Mouse (Mus musculus) frontal cortex, postnatal 10 days (tissue): Measurements from ENCODE around the gene Atrn.
"Not testable (repeated sequence)": the region's sequence is repeated elsewhere in the genome, so short reads cannot be mapped to it uniquely, and the experiment has no call there.

Experiments used
- DNase-seq, 2 experiments: peaks; one replicate each; pipeline ENCODE4 v3.0.0; 2022; ENCODE audit warnings: low spot score in 2 of 2, mixed read lengths in 1 of 2

The Atrn gene

GRCm38 (mm10) chr2:130958906-130959305, 52.6 kb downstream of the Atrn start:
- DNase-seq, result no peak

- no peak for DNase-seq
Measured at GRCm38 (mm10) chr2:130961851-130962250, 55.6 kb downstream of the Atrn start.

DNA sequence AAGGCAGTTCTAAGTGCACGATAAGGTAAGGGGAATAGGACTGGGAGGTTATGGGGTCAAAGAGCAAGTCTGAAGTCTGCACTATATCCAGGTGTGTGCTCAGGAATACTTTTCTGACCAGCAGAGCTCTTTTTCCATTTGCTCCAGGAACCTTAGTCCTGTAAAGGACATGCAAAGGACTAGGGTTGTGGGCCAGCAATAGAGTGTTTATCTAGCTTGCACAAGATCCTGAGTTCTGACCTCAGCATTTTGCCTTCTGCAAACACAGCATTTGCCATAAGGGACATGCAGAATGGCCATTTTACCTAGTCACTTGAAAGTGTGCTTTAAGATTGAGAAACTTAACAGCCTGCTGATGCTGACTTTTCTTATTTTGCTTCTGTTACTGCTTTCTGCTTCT, 58.7 kb downstream of the Atrn start:
- DNase-seq, result no peak

- DNase-seq, result no peak
Measured at GRCm38 (mm10) chr2:130971030-130971429, 64.7 kb downstream of the Atrn start.

DNA sequence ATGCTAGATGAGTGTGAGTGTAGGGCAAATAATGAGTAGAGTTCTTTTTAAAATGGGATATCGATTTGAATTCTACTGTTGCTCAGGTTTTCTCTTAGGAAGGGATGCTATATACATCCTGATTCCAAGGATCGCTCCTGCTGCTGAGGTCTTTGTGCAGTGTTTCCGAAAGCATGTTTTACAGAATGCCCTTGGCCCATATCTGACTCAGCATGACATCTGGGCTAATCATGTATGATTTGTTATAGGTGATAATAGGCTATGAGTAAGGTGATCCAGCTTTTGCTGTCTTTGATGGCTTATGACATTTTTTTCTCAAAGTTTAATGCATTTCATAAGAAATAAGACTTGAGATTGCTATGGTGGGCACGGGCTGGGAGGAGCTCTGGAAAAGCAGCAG, 66.1 kb downstream of the Atrn start:
- no peak for DNase-seq

DNA sequence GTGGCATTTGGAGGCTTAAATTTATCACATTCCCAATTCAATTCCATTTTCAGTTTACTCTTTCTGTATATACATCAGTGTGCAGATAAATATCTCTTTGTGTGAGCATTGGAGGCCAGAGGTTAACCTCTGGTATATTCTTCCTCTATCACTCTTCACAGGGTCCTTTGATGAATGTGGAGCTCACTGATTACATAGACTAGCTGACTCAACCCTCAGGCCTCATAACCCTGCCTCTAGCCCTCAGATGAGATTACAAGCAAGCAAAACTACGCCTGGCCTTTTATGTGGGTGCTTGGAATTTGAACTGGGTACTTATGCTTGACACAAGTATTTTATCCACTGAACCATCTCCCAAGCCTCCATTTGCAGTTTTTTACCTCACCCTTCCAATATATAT, 68.6 kb downstream of the Atrn start:
- no peak for DNase-seq

DNA sequence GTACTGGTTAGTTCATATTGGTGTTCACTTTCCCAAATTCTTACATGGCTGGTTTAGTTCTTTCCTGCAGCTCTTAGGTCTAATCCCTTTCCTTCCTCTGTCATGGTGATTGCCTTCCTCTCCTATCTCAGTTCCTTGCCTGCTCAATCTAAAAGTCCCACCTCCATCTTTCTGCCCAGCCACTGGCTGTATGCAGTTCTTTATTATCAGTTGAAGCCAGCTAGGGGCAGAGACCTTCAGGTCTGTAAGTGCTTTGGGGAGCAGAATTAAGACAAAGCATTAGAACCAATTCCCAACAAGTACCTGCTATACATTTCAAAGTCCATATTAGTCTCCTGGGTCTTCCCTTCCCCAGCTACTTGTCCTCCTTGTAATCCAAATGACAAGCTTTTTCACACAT, 71.3 kb downstream of the Atrn start:
- no peak for DNase-seq

DNA sequence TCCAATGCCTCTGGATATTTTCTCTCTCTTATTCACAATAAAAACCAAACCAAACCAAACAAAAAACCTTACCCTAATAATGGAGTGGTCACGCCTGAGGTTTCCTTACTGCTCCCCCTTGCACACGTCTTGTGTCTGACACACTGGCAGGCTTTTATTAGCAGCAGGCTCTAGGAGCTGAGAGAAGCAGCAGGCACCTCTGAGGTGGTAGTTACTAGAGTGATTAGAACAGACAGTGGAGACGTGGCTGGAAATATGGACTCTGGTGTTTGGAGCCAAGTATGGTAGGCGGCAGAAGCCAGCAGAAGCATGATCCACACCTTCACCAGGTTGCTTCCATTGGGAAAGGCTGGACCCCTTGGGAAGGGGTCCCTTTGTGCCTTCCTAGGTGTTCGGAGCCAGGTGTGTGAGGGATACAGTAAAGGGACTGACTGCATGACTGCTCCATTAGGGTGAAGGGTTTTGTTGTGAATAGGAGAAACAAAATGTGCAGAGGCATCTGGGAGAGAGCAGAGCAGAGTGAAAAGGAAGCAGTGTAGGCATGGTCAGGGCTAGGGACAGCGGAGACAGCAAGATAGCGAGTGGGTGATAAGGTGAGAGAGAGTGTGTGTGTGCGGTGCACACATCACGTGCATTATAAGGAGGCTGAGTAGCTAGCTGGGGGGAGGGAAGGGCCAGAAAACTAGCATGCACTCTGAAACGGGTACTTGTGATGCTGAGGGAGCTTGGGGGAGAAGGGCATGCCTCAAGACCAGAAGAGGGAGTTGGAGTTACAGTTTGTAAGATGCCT, 72.0 kb downstream of the Atrn start:
- DNase-seq, result no peak

- no peak for DNase-seq
Measured at GRCm38 (mm10) chr2:130979138-130979537, 72.8 kb downstream of the Atrn start.

- no peak for DNase-seq
Measured at GRCm38 (mm10) chr2:130992818-130993217, 86.5 kb downstream of the Atrn start.

DNA sequence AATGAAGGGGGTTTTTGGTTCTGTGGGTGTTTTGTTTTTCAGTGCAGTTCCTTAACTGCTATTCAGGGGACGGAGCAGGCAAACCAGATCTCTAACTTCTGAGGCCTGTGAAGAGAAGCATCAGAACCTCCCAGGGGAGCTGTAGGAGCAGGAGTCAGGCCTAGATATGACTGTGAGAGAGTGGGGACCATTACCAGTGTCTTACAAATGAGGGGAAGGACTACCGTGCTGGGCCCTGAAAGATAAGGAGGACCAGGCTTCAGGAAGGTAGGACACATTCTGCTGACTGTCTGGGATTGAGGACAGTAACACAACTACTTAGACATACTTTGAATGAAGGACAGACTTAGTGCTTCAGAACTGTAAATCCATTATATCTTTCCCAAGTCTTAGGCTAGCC, 102.8 kb downstream of the Atrn start:
- DNase-seq, result no peak

- no peak for DNase-seq
Measured at GRCm38 (mm10) chr2:131010566-131010965, 104.3 kb downstream of the Atrn start.

GRCm38 (mm10) chr2:131025230-131025629, 118.9 kb downstream of the Atrn start:
- DNase-seq, result no peak

GRCm38 (mm10) chr2:131026941-131027340, 120.6 kb downstream of the Atrn start:
- DNase-seq, result no peak

DNA sequence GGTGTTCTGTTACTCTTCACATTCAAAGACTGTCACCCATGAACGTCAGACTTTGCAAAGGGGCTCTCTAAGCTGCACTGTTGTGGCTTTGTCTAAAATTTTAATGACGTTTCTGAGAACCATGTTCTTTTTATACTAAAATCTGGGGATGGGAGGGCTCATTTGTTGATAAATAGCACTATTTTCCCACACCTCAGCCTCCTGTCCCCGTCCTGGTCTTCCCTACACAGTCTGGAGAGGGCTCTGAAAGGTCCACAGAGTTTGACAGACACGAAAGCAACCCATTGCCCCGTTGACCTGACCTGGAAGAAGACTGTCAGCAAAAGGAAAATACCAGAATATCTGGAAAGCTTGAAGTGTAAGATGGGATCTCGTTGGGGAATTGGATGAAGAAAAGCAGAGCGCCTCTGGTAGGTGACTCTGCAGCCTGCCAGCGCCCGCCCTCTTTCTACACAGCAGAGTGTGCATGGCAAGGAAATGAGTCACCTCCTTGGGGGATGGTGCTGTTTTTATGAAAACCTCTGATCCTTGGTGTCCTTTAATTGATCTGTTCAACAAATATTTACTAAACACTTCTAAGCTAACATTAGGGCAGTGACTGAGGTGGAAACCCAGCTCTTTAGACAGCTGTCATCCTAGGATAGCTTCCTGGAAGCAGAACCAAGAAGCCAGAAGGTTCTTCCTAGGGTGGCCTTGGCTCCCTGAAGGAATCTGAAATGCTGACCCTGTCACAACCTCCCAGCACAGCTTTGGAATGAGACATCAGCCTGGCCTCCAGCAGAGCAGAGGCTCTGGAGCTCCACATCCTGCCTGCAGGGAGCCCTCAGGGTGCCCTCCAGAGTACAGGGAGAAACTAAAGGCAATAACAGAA, 123.0 kb downstream of the Atrn start:
- DNase-seq, result no peak

DNA sequence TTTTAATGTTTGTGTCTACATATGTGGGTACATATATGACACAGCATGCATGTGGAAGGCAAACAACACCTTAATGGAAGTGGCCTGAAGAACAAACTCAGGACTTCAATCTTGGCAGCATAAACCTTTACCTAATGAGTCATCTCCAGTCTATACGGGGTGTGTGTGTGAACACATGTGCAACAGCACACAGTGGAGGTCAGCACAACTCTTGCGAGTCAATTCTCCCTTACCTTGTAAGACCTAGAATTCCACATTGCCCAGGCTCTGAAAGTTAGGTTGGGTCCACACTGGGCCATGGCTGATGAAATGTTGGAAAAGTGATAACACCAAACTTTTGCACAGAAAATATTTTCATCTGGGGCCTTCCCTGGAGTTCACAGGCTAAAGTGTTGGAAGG, 124.3 kb downstream of the Atrn start:
- DNase-seq, result no peak

DNA sequence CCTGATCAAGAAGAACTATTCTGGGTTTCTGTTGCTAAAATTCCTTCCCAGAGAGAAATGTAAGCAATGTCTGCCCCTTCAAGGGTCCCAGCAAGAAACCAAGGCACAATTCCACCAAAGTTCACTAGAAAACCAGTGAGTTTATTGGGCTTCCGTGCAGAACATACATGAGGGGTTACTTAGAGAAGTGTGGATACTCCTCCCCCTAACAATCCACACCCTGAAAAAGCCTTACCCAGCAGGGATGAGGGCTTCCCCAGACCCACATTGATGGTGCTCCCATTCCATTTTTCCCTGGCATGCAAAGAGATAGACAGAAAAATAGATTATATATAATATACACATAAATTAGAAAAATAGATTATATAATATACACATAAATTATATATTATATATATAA, 124.7 kb downstream of the Atrn start:
- DNase-seq, result no peak

DNA sequence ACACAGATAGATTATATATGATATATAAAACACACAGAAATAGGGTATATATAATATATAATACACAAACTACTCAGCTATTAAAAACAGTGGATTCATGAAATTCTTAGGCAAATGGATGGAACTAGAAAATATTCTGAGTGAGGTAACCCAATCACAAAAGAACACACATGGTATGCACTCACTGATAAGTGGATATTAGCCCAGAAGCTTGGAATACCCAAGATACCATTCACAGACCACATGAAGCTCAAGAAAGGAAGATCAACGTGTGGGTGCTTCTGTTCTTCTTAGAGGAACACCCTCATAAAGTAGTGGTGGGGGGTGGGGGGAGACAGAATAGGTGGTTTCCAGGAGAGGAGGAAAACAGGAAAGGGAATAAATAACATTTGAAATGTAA, 125.1 kb downstream of the Atrn start:
- not testable (repeated sequence) for DNase-seq

GRCm38 (mm10) chr2:131036343-131036742, 130.0 kb downstream of the Atrn start:
- no peak for DNase-seq

DNA sequence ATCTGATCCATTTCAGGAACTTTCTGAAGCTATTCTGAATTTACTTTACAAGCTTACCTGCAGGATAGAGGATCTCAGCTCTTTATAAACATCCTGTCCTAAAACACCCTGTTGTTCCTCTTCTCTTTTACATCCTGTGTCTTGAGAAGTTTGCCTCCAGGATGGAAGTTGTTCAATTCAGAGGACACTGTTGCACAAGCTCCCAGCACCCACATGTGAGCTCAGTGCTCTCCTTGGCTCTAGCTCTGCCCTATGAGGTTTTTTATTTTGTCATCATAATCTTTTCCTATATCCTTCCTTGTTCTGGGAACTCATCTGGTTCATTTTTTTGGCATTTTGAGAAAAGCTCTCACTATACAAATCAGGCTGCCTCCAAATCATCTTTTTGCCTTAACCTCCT, 130.5 kb downstream of the Atrn start:
- no peak for DNase-seq

- DNase-seq, result no peak
Measured at GRCm38 (mm10) chr2:131037226-131037990, 131.1 kb downstream of the Atrn start.

GRCm38 (mm10) chr2:131038197-131038596, 131.9 kb downstream of the Atrn start:
- no peak for DNase-seq
